Mouse (Mus musculus): Measurements from ENCODE around the gene Wdfy3.

GRCm38 (mm10) chr5:101879914-101880313 is 189.8 kb downstream of the Wdfy3 start:
- TF ChIP-seq EP300 (IDR thresholded peaks at IDR 0.05) (no peak), CTCF (IDR thresholded peaks at IDR 0.05) (no peak)

Data from lung, postnatal 0 days (tissue).